11 mouse cellular contexts compared by ENCODE assay signal in the genomic region with DNA sequence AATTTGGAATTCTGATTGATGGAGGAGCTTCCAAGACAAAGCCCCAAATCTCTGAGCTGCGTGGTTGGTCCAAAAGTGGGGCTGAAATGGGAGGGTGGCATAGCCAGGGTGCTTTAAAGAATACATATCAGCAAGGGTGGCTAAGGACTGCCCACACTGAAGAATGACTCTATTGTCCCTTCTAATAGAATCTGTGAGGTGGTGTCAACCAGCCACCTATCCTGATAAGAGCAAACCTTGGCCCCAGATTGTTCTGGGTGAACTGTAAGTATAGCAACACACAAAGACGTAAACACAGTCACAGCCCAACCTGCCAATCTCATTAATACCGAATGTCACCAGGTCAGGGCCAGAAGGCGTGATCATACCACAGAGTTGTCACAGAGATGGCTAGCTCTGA.
DNase-seq lines count a peak whose midpoint lies in the region; ATAC-seq and TF ChIP-seq lines count a peak whose summit lies in the region.
"Had no signal": no experiment of that assay in that cellular context is flagged by ENCODE, and none has a peak within 500 bp of the region (broad histone marks: within the 10 kb centered on the region; RNA-seq: fewer than 3 reads in every experiment).

No protein-coding gene starts in this region.

- H3K4me2 ChIP-seq in heart, embryonic 13.5 days, result peak overlapping the region; percentile 41; the same call in 1 of the 2 replicates
- H3K4me2 ChIP-seq in midbrain, embryonic 13.5 days (replicated peaks), result no peak overlapping the region
- no peak overlapping the region for H3K4me2 ChIP-seq in midbrain, postnatal 0 days (ENCODE audit: low read depth, low read length, poor library complexity, severe bottlenecking)
- peak overlapping the region; percentile 25; the same call in 1 of the 2 replicates for H3K4me2 ChIP-seq in intestine, postnatal 0 days (replicated peaks; ENCODE audit: low read depth)
- H3K4me2 ChIP-seq: forebrain, embryonic 12.5 days; neural tube, embryonic 15.5 days had no signal

- no peak for TF ChIP-seq CTCF in midbrain, postnatal 0 days (IDR thresholded peaks at IDR 0.05)
- no peak for TF ChIP-seq CTCF in intestine, postnatal 0 days (IDR thresholded peaks at IDR 0.05; ENCODE audit: low read depth)
- TF ChIP-seq CTCF in layer of hippocampus, adult 2 months (conservative IDR thresholded peaks at IDR 0.05), result no peak

- H3K9me3 ChIP-seq in heart, embryonic 13.5 days, result no peaks in the 10 kb centered on the region
- H3K9me3 ChIP-seq in midbrain, embryonic 13.5 days, result no peaks in the 10 kb centered on the region
- no peaks in the 10 kb centered on the region for H3K9me3 ChIP-seq in midbrain, postnatal 0 days (ENCODE audit: low read length)
- H3K9me3 ChIP-seq in intestine, postnatal 0 days (ENCODE audit: control insufficient read depth), result no peaks in the 10 kb centered on the region
- H3K9me3 ChIP-seq: forebrain, embryonic 12.5 days; neural tube, embryonic 15.5 days had no signal

- H3K9ac ChIP-seq in heart, embryonic 13.5 days, result no peak overlapping the region
- H3K9ac ChIP-seq in midbrain, embryonic 13.5 days (replicated peaks), result no peak overlapping the region
- no peak overlapping the region for H3K9ac ChIP-seq in midbrain, postnatal 0 days (replicated peaks; ENCODE audit: low read length, poor library complexity, severe bottlenecking)
- H3K9ac ChIP-seq in intestine, postnatal 0 days (ENCODE audit: low read depth, low read length), result no peak overlapping the region
- H3K9ac ChIP-seq: forebrain, embryonic 12.5 days; liver, postnatal 0 days; neural tube, embryonic 15.5 days had no signal

- intact Hi-C loops in heart, postnatal 25 days (cut with DNase I), result loop anchor here (2.0 kb wide), 1 partner anchor 24 kb away; no protein-coding TSS in a partner anchor

- no peak for ATAC-seq in heart, embryonic 13.5 days (ENCODE audit: extremely low read depth, insufficient number of reproducible peaks, low FRiP score, low TSS enrichment)
- ATAC-seq in midbrain, embryonic 13.5 days, result peak; percentile 9; the same call in 1 of the 2 replicates
- ATAC-seq in midbrain, postnatal 0 days (ENCODE audit: low FRiP score), result no peak
- ATAC-seq in intestine, postnatal 0 days, result peak; percentile 58
- ATAC-seq: liver, postnatal 0 days had no signal

- H3K27me3 ChIP-seq in heart, embryonic 13.5 days (replicated peaks), result no peaks in the 10 kb centered on the region
- no peaks in the 10 kb centered on the region for H3K27me3 ChIP-seq in midbrain, embryonic 13.5 days
- no peaks in the 10 kb centered on the region for H3K27me3 ChIP-seq in midbrain, postnatal 0 days (ENCODE audit: insufficient read depth, low read length)
- no peaks in the 10 kb centered on the region for H3K27me3 ChIP-seq in intestine, postnatal 0 days (replicated peaks; ENCODE audit: control insufficient read depth, insufficient read depth, low read length)
- H3K27me3 ChIP-seq: forebrain, embryonic 12.5 days; neural tube, embryonic 15.5 days had no signal

- peak overlapping the region; percentile 89 for H3K27ac ChIP-seq in heart, embryonic 13.5 days (replicated peaks)
- no peak overlapping the region for H3K27ac ChIP-seq in midbrain, embryonic 13.5 days
- H3K27ac ChIP-seq in midbrain, postnatal 0 days (ENCODE audit: low read depth, low read length), result no peak overlapping the region
- no peak overlapping the region for H3K27ac ChIP-seq in intestine, postnatal 0 days (ENCODE audit: low read depth, low read length)
- no peak overlapping the region for H3K27ac ChIP-seq in layer of hippocampus, adult 2 months
- H3K27ac ChIP-seq: forebrain, embryonic 12.5 days; neural tube, embryonic 15.5 days had no signal

- DNase-seq in heart, postnatal 25 days (ENCODE audit: low spot score), result no peak
- DNase-seq in midbrain, postnatal 0 days (ENCODE audit: low spot score), result no peak
- no peak for DNase-seq in right cerebral cortex, postnatal 10 days (ENCODE audit: low spot score in 2 of 2)
- no peak for DNase-seq in layer of hippocampus, adult 2 months (ENCODE audit: low spot score in 2 of 2)
- DNase-seq: gastrocnemius, postnatal 36 days; liver, postnatal 0 days had no signal

- no peak overlapping the region for H3K4me3 ChIP-seq in heart, embryonic 13.5 days
- no peak overlapping the region for H3K4me3 ChIP-seq in midbrain, embryonic 13.5 days (replicated peaks)
- no peak overlapping the region for H3K4me3 ChIP-seq in midbrain, postnatal 0 days (ENCODE audit: low read depth, low read length)
- H3K4me3 ChIP-seq in intestine, postnatal 0 days (ENCODE audit: low read depth, low read length), result no peak overlapping the region
- H3K4me3 ChIP-seq in layer of hippocampus, adult 2 months, result no peak overlapping the region
- H3K4me3 ChIP-seq: forebrain, embryonic 12.5 days; neural tube, embryonic 15.5 days had no signal

- H3K36me3 ChIP-seq in heart, embryonic 13.5 days, result no peaks in the 10 kb centered on the region; the same call in 1 of the 2 replicates
- no peaks in the 10 kb centered on the region for H3K36me3 ChIP-seq in midbrain, embryonic 13.5 days
- H3K36me3 ChIP-seq in midbrain, postnatal 0 days (ENCODE audit: insufficient read depth, low read length), result no peaks in the 10 kb centered on the region
- H3K36me3 ChIP-seq in intestine, postnatal 0 days (ENCODE audit: control insufficient read depth, insufficient read depth), result no peaks in the 10 kb centered on the region
- H3K36me3 ChIP-seq: forebrain, embryonic 12.5 days; neural tube, embryonic 15.5 days had no signal

- WGBS in heart, embryonic 13.5 days, result 62% methylated on average over 4 of the region's 4 CpGs
- WGBS in midbrain, embryonic 13.5 days, result 57% methylated on average over 4 of the region's 4 CpGs
- WGBS in midbrain, postnatal 0 days, result 74% methylated on average over 4 of the region's 4 CpGs
- WGBS in intestine, postnatal 0 days, result 39% methylated on average over 4 of the region's 4 CpGs

- peaks cover 75% of the 10 kb centered on the region for H3K4me1 ChIP-seq in heart, embryonic 13.5 days
- peaks cover 25% of the 10 kb centered on the region for H3K4me1 ChIP-seq in midbrain, embryonic 13.5 days (replicated peaks)
- 0 out of 2 replicates have a peak, but pooled peaks cover 2% of the 10 kb centered on the region for H3K4me1 ChIP-seq in midbrain, postnatal 0 days (ENCODE audit: insufficient read depth, low read length)
- peaks cover 22% of the 10 kb centered on the region for H3K4me1 ChIP-seq in intestine, postnatal 0 days (replicated peaks; ENCODE audit: control insufficient read depth, insufficient read depth, low read length)

Comparison
In these comparisons a context has a peak if more than half of its experiments do, and no peak if none do; other contexts are left out.
1. ATAC-seq: peak in midbrain, embryonic 13.5 days (single experiment) and intestine, postnatal 0 days (single experiment); none in heart, embryonic 13.5 days (single experiment) and midbrain, postnatal 0 days (single experiment).
2. H3K4me2 ChIP-seq: peak in heart, embryonic 13.5 days (single experiment) and intestine, postnatal 0 days (single experiment); none in midbrain, embryonic 13.5 days (single experiment) and midbrain, postnatal 0 days (single experiment).